Comparison of ENCODE assay signal across 11 mouse cellular contexts in genomic region chr6:142917471-142917901, GRCm38 (mm10). TPM values are rescaled to one million over a fixed set of nuclear protein-coding genes. Genes with fewer than 3 reads are reported as not detected.
A peak's percentile ranks its signal among the peaks of the same experiment; 100 is the strongest.
DNase-seq lines count a peak whose midpoint lies in the region; ATAC-seq and TF ChIP-seq lines count a peak whose summit lies in the region.
"Had no signal": no experiment of that assay in that cellular context is flagged by ENCODE, and none has a peak within 500 bp of the region (broad histone marks: within the 10 kb centered on the region; RNA-seq: fewer than 3 reads in every experiment).

No protein-coding gene starts in this region.

- intact Hi-C loops in left cerebral cortex, postnatal 4 days (cut with DNase I): no loop called here

- no peaks in the 10 kb centered on the region for H3K9me3 ChIP-seq in heart, embryonic 16.5 days (replicated peaks; ENCODE audit: control insufficient read depth, low read length)
- no peaks in the 10 kb centered on the region for H3K9me3 ChIP-seq in hindbrain, postnatal 0 days (ENCODE audit: low read length)
- H3K9me3 ChIP-seq in forebrain, embryonic 15.5 days: no peaks in the 10 kb centered on the region
- H3K9me3 ChIP-seq: heart, embryonic 13.5 days had no signal

- H3K9ac ChIP-seq in heart, embryonic 16.5 days (ENCODE audit: low read length): no peak overlapping the region
- H3K9ac ChIP-seq in hindbrain, postnatal 0 days (replicated peaks; ENCODE audit: low read length): no peak overlapping the region
- no peak overlapping the region for H3K9ac ChIP-seq in forebrain, embryonic 15.5 days (replicated peaks)
- H3K9ac ChIP-seq: heart, embryonic 13.5 days had no signal

- no peak for TF ChIP-seq CTCF in hindbrain, postnatal 0 days (IDR thresholded peaks at IDR 0.05; ENCODE audit: low read depth)

- no peaks in the 10 kb centered on the region for H3K27me3 ChIP-seq in heart, embryonic 16.5 days (ENCODE audit: control insufficient read depth, insufficient read depth, low read length)
- no peaks in the 10 kb centered on the region for H3K27me3 ChIP-seq in hindbrain, postnatal 0 days (ENCODE audit: insufficient read depth, low read length)
- no peaks in the 10 kb centered on the region for H3K27me3 ChIP-seq in forebrain, embryonic 15.5 days
- H3K27me3 ChIP-seq: heart, embryonic 13.5 days had no signal

- ATAC-seq in heart, embryonic 16.5 days (replicated peaks; ENCODE audit: extremely low read depth, insufficient read depth, low FRiP score): peak; percentile 58
- 0 out of 2 replicates have a peak, but pooled peaks have one; percentile 6 for ATAC-seq in hindbrain, postnatal 0 days
- ATAC-seq in forebrain, embryonic 15.5 days (replicated peaks): no peak

- H3K27ac ChIP-seq in heart, embryonic 16.5 days (ENCODE audit: low read length): peak overlapping the region; percentile 64
- no peak overlapping the region for H3K27ac ChIP-seq in hindbrain, postnatal 0 days
- H3K27ac ChIP-seq in forebrain, embryonic 15.5 days (replicated peaks): no peak overlapping the region
- H3K27ac ChIP-seq: heart, embryonic 13.5 days; macrophage had no signal

- H3K4me1 ChIP-seq in heart, embryonic 16.5 days (ENCODE audit: control insufficient read depth, insufficient read depth, low read length): peaks cover 2% of the 10 kb centered on the region; the same call in 1 of the 2 replicates
- H3K4me1 ChIP-seq in hindbrain, postnatal 0 days (ENCODE audit: insufficient read depth, low read length): no peaks in the 10 kb centered on the region
- H3K4me1 ChIP-seq in forebrain, embryonic 15.5 days: peaks cover 7% of the 10 kb centered on the region; the same call in 1 of the 2 replicates

- H3K4me2 ChIP-seq in heart, embryonic 16.5 days (ENCODE audit: low read depth, low read length): no peak overlapping the region
- H3K4me2 ChIP-seq in hindbrain, postnatal 0 days (ENCODE audit: low read depth, low read length): no peak overlapping the region
- H3K4me2 ChIP-seq in forebrain, embryonic 15.5 days (replicated peaks): no peak overlapping the region
- H3K4me2 ChIP-seq: heart, embryonic 13.5 days had no signal

- no peak overlapping the region for H3K4me3 ChIP-seq in heart, embryonic 16.5 days (ENCODE audit: low read length)
- no peak overlapping the region for H3K4me3 ChIP-seq in hindbrain, postnatal 0 days (ENCODE audit: low read length)
- H3K4me3 ChIP-seq in forebrain, embryonic 15.5 days: no peak overlapping the region
- H3K4me3 ChIP-seq: heart, embryonic 13.5 days had no signal

- 67% methylated on average over 13 of the region's 13 CpGs for whole genome bisulfite sequencing in heart, embryonic 16.5 days
- 69% methylated on average over 13 of the region's 13 CpGs for WGBS in hindbrain, postnatal 0 days
- 88% methylated on average over 13 of the region's 13 CpGs for WGBS in forebrain, embryonic 15.5 days

- H3K36me3 ChIP-seq in heart, embryonic 16.5 days (ENCODE audit: control insufficient read depth, insufficient read depth): no peaks in the 10 kb centered on the region
- no peaks in the 10 kb centered on the region for H3K36me3 ChIP-seq in hindbrain, postnatal 0 days (ENCODE audit: insufficient read depth, low read length)
- H3K36me3 ChIP-seq in forebrain, embryonic 15.5 days: no peaks in the 10 kb centered on the region
- H3K36me3 ChIP-seq: heart, embryonic 13.5 days had no signal

- no peak for DNase-seq in heart, postnatal 4 days
- peak; percentile 32 for DNase-seq in MN1 (ENCODE audit: low spot score)
- DNase-seq in hindbrain, postnatal 0 days (ENCODE audit: low spot score): no peak
- DNase-seq in thymus, postnatal 14 days: peak; percentile 77
- no peak for DNase-seq in left cerebral cortex, postnatal 4 days
- no peak for DNase-seq in ovary, postnatal 10 days (ENCODE audit: low spot score)
- DNase-seq: kidney, adult 8-10 months had no signal

RNA-seq across cellular contexts. Expression of gene St8sia1, which starts 46.8 kb away (rescaled TPM):
- 0.99 and 2.0 TPM in 2 replicates for polyA plus RNA-seq in heart, embryonic 16.5 days (2015; fragmentation: Nextera tagmentation; extraction: Ambion mirVana)
- total RNA-seq in heart, postnatal 4 days (2021): 1 to 10 TPM; 1.5 to 2.0 TPM
- total RNA-seq in hindbrain, postnatal 0 days (2014; rRNA removed): 14.8 and 18.0 TPM in 2 replicates
- 3.2 and 3.7 TPM in 2 replicates for polyA plus RNA-seq in hindbrain, postnatal 0 days (2015; fragmentation: Nextera tagmentation; extraction: Ambion mirVana)
- total RNA-seq in left cerebral cortex, postnatal 4 days (2021): 10 to 100 TPM; 31.4 to 33.5 TPM
- polyA plus RNA-seq in forebrain, embryonic 15.5 days (2015; fragmentation: Nextera tagmentation; extraction: Ambion mirVana): 5.5 and 6.9 TPM in 2 replicates

Comparison
In these comparisons a context has a peak if more than half of its experiments do, and no peak if none do; other contexts are left out.
1. DNase-seq: peak in MN1 (single experiment) and thymus, postnatal 14 days (single experiment); none in heart, postnatal 4 days (single experiment), hindbrain, postnatal 0 days (single experiment), left cerebral cortex, postnatal 4 days (single experiment) and ovary, postnatal 10 days (single experiment).